In the genomic region with DNA sequence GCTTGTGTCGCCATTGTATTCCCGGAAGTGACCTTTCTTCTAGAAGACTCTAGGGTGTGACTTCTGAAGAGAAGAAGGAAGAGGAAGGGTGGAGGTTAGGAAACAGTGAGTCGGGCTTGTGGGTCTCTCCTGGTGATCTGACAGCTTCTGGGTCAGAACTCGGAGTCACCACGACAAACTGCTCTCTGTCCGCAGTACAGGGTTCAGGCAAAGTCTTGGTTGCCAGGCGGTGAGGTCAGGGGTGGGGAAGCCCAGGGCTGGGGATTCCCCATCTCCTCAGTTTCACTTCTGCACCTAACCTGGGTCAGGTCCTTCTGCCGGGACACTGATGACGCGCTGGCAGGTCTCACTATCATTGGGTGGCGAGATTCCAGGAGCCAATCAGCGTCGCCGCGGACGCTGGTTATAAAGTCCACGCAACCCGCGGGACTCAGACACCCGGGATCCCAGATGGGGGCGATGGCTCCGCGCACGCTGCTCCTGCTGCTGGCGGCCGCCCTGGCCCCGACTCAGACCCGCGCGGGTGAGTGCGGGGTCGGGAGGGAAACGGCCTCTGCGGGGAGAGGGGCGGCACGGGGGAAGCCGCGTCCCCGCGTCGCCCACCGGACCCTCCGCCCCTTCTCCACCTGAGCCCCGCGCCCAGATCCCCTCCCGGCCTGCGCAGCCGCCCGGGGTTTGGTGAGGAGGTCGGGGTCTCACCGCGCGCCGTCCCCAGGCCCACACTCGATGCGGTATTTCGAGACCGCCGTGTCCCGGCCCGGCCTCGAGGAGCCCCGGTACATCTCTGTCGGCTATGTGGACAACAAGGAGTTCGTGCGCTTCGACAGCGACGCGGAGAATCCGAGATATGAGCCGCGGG, we compare ENCODE assay signal across 8 mouse cellular contexts. TPM values are rescaled to one million over a fixed set of nuclear protein-coding genes. Genes with fewer than 3 reads are reported as not detected.
DNase-seq lines count a peak whose midpoint lies in the region; ATAC-seq and TF ChIP-seq lines count a peak whose summit lies in the region.

A gene (plus strand): TSS at position 67 of the 859 bp plus-strand sequence.

- intact Hi-C loops in heart, postnatal 10 days (cut with DNase I), result no loop called here

- peak; percentile 81 for TF ChIP-seq EP300 in CH12.LX (IDR thresholded peaks at IDR 0.05; ENCODE audit: low read length)
- TF ChIP-seq EP300 in liver, postnatal 0 days (IDR thresholded peaks at IDR 0.05; ENCODE audit: low read depth), result no peak

- peak; percentile 94 for ATAC-seq in forebrain, embryonic 13.5 days
- ATAC-seq in liver, postnatal 0 days, result peak; percentile 88
- ATAC-seq in neural tube, embryonic 14.5 days (ENCODE audit: low read depth), result peak; percentile 95

- DNase-seq in CH12.LX (ENCODE audit: extremely low read depth), result peak; percentile 100
- DNase-seq in c-Kit-positive CD71-positive TER-119-positive erythroid progenitor cells, embryonic 14.5 days (ENCODE audit: low spot score), result peak; percentile 92
- peak; percentile 98 to 100 for DNase-seq in heart, postnatal 10 days
- no peak for DNase-seq in large intestine, adult 2 months (ENCODE audit: low read depth, low spot score)
- peak; percentile 96 for DNase-seq in liver, postnatal 0 days
- peak; percentile 99 for DNase-seq in testis, postnatal 10 days (ENCODE audit: low spot score)

- H3K9me3 ChIP-seq in CH12.LX (replicated peaks; ENCODE audit: low read length), result no peaks in the 10 kb centered on the region
- H3K9me3 ChIP-seq in forebrain, embryonic 13.5 days (replicated peaks), result no peaks in the 10 kb centered on the region
- no peaks in the 10 kb centered on the region for H3K9me3 ChIP-seq in liver, postnatal 0 days (ENCODE audit: low read length)
- H3K9me3 ChIP-seq in neural tube, embryonic 14.5 days (ENCODE audit: control insufficient read depth, low read length), result no peaks in the 10 kb centered on the region

- peak; percentile 99 for TF ChIP-seq POLR2A in CH12.LX (IDR thresholded peaks at IDR 0.05; ENCODE audit: low read depth, low read length)

- no peak for TF ChIP-seq CTCF in CH12.LX (conservative IDR thresholded peaks at IDR 0.05 in 1 of 2, IDR thresholded peaks at IDR 0.05 in 1 of 2; ENCODE audit: low read depth in 2 of 2, low read length in 2 of 2)
- no peak for TF ChIP-seq CTCF in liver, postnatal 0 days (IDR thresholded peaks at IDR 0.05; ENCODE audit: low read depth)

- peak within 1 kb of the TSS; percentile 96 for H3K9ac ChIP-seq in CH12.LX (ENCODE audit: insufficient read depth, low read depth)
- peak within 1 kb of the TSS; percentile 74 for H3K9ac ChIP-seq in forebrain, embryonic 13.5 days
- H3K9ac ChIP-seq in liver, postnatal 0 days (replicated peaks), result peak within 1 kb of the TSS; percentile 95
- H3K9ac ChIP-seq in neural tube, embryonic 14.5 days (replicated peaks; ENCODE audit: low read depth, low read length), result peak within 1 kb of the TSS; percentile 71

- under 1% methylated on average over 73 of the region's 73 CpGs for WGBS in forebrain, embryonic 13.5 days
- WGBS in large intestine, adult 2 months, result under 1% methylated on average over 73 of the region's 73 CpGs
- 2% methylated on average over 72 of the region's 73 CpGs for WGBS in liver, postnatal 0 days (ENCODE audit: insufficient replicate concordance)
- 3% methylated on average over 61 of the region's 73 CpGs for WGBS in neural tube, embryonic 14.5 days

- H3K79me2 ChIP-seq in CH12.LX (replicated peaks; ENCODE audit: control insufficient read depth, extremely low read depth, insufficient read depth, poor library complexity, severe bottlenecking), result peaks cover 23% of the 10 kb centered on the region

- H3K27me3 ChIP-seq in CH12.LX (replicated peaks), result no peaks in the 10 kb centered on the region
- H3K27me3 ChIP-seq in forebrain, embryonic 13.5 days, result peaks cover 22% of the 10 kb centered on the region
- no peaks in the 10 kb centered on the region for H3K27me3 ChIP-seq in liver, postnatal 0 days (ENCODE audit: insufficient read depth, low read length)
- no peaks in the 10 kb centered on the region for H3K27me3 ChIP-seq in neural tube, embryonic 14.5 days (ENCODE audit: control insufficient read depth, insufficient read depth, low read length)

- H3K4me2 ChIP-seq in CH12.LX (ENCODE audit: insufficient read depth, low read depth, poor library complexity, severe bottlenecking), result peak within 1 kb of the TSS; percentile 73
- peak within 1 kb of the TSS; percentile 95 for H3K4me2 ChIP-seq in forebrain, embryonic 13.5 days
- peak within 1 kb of the TSS; percentile 98 for H3K4me2 ChIP-seq in liver, postnatal 0 days (ENCODE audit: low read depth, low read length)
- peak within 1 kb of the TSS; percentile 76 for H3K4me2 ChIP-seq in neural tube, embryonic 14.5 days (ENCODE audit: low read depth, low read length)

- H3K27ac ChIP-seq in CH12.LX (ENCODE audit: insufficient read depth, low read depth), result peak within 1 kb of the TSS; percentile 86
- no peak within 1 kb of the TSS for H3K27ac ChIP-seq in forebrain, embryonic 13.5 days
- H3K27ac ChIP-seq in liver, postnatal 0 days (ENCODE audit: low read depth), result peak within 1 kb of the TSS; percentile 85
- H3K27ac ChIP-seq in neural tube, embryonic 14.5 days (ENCODE audit: low read depth, low read length), result no peak within 1 kb of the TSS

- dilution Hi-C loops in CH12.LX (cut with MboI; ENCODE audit: extremely low pct_ligation_motif_present, extremely low pct_unique_long_range_greater_than_20kb, low sequenced_read_pairs), result no loop called here

- in situ Hi-C loops in CH12.LX (cut with MboI; ENCODE audit: low pct_ligation_motif_present, low pct_unique_long_range_greater_than_20kb, low sequenced_read_pairs), result loop anchor here (5.0 kb wide), 1 partner anchor 1261 kb away; a partner anchor contains a TSS

- TF ChIP-seq RAD21 in CH12.LX (IDR thresholded peaks at IDR 0.05; ENCODE audit: low read depth, low read length), result no peak

- peaks cover 23 to 46% of the 10 kb centered on the region in 2 experiments for H3K4me1 ChIP-seq in CH12.LX (ENCODE audit: control insufficient read depth in 1 of 2, insufficient read depth in 2 of 2)
- H3K4me1 ChIP-seq in forebrain, embryonic 13.5 days, result 0 out of 2 replicates have a peak, but pooled peaks cover 10% of the 10 kb centered on the region
- peaks cover 21% of the 10 kb centered on the region for H3K4me1 ChIP-seq in liver, postnatal 0 days (ENCODE audit: insufficient read depth)
- no peaks in the 10 kb centered on the region for H3K4me1 ChIP-seq in neural tube, embryonic 14.5 days (ENCODE audit: control insufficient read depth, insufficient read depth, low read length)

- peaks cover 32% of the 10 kb centered on the region in 2 experiments for H3K36me3 ChIP-seq in CH12.LX (replicated peaks in 1 of 2; ENCODE audit: control insufficient read depth in 1 of 2, insufficient read depth in 1 of 2, low read length in 1 of 2)
- H3K36me3 ChIP-seq in forebrain, embryonic 13.5 days (ENCODE audit: poor library complexity, severe bottlenecking), result no peaks in the 10 kb centered on the region
- 0 out of 2 replicates have a peak, but pooled peaks cover 5% of the 10 kb centered on the region for H3K36me3 ChIP-seq in liver, postnatal 0 days (replicated peaks; ENCODE audit: insufficient read depth, low read length)
- no peaks in the 10 kb centered on the region for H3K36me3 ChIP-seq in neural tube, embryonic 14.5 days (ENCODE audit: control insufficient read depth, insufficient read depth, low read length)

- H3K4me3 ChIP-seq in CH12.LX (replicated peaks in 1 of 3; ENCODE audit: low read depth in 2 of 3, low read length in 2 of 3, poor library complexity in 1 of 3), result peak within 1 kb of the TSS; percentile 37 to 89 (median 73)
- peak within 1 kb of the TSS; percentile 65 for H3K4me3 ChIP-seq in forebrain, embryonic 13.5 days
- H3K4me3 ChIP-seq in liver, postnatal 0 days (ENCODE audit: low read depth, low read length), result peak within 1 kb of the TSS; percentile 95
- H3K4me3 ChIP-seq in neural tube, embryonic 14.5 days (ENCODE audit: low read depth, low read length), result peak within 1 kb of the TSS; percentile 59

TF ChIP-seq in CH12.LX, 34 proteins besides CTCF, POLR2A, EP300 and RAD21 (continues in another document):
- TF ChIP-seq MXI1 (IDR thresholded peaks at IDR 0.05; ENCODE audit: low read depth, low read length), result no peak; the same call in 1 of the 2 replicates
- TF ChIP-seq ZKSCAN1 (IDR thresholded peaks at IDR 0.05; ENCODE audit: borderline replicate concordance, low read depth, low read length), result peak; percentile 55; the same call in 1 of the 2 replicates
- TF ChIP-seq TBP (conservative IDR thresholded peaks at IDR 0.05; ENCODE audit: low read depth, low read length), result peak; percentile 98
- TF ChIP-seq ELF1 (IDR thresholded peaks at IDR 0.05; ENCODE audit: low read depth, low read length), result peak; percentile 90
- TF ChIP-seq E2F4 (IDR thresholded peaks at IDR 0.05; ENCODE audit: insufficient replicate concordance, low read depth, low read length), result no peak
- peak; percentile 60; the same call in 1 of the 2 replicates for TF ChIP-seq UBTF (IDR thresholded peaks at IDR 0.05; ENCODE audit: low read depth, low read length)
- TF ChIP-seq SIN3A (IDR thresholded peaks at IDR 0.05; ENCODE audit: low read length), result peak; percentile 95
- peak; percentile 50 for TF ChIP-seq MAZ (IDR thresholded peaks at IDR 0.05; ENCODE audit: low read depth, low read length)
- TF ChIP-seq HCFC1 (IDR thresholded peaks at IDR 0.05; ENCODE audit: low read depth, low read length), result peak; percentile 64
- TF ChIP-seq ETS1 (conservative IDR thresholded peaks at IDR 0.05; ENCODE audit: low read depth, low read length), result peak; percentile 98
- TF ChIP-seq USF1 (IDR thresholded peaks at IDR 0.05; ENCODE audit: low read depth, low read length), result no peak; the same call in 1 of the 2 replicates
- TF ChIP-seq JUND (conservative IDR thresholded peaks at IDR 0.05; ENCODE audit: low read depth, low read length), result peak; percentile 67
- peak; percentile 68 for TF ChIP-seq NRF1 (IDR thresholded peaks at IDR 0.05; ENCODE audit: low read depth, low read length)
- no peak for TF ChIP-seq GABPA (IDR thresholded peaks at IDR 0.05; ENCODE audit: insufficient replicate concordance, low read depth, low read length)
- TF ChIP-seq PAX5 (IDR thresholded peaks at IDR 0.05; ENCODE audit: low read length), result no peak
- TF ChIP-seq KAT2A (IDR thresholded peaks at IDR 0.05; ENCODE audit: insufficient replicate concordance, low read length), result 0 out of 2 replicates have a peak, but pooled peaks have one; percentile 70
- TF ChIP-seq NELFE (IDR thresholded peaks at IDR 0.05; ENCODE audit: low read depth, low read length), result peak; percentile 100

RNA-seq across cellular contexts. Expression of the gene that starts here (rescaled TPM):
- total RNA-seq in CH12.LX (2012; rRNA removed) (817 and 944 TPM in 2 replicates), CH12.LX (2014; rRNA removed) (659 and 667 TPM in 2 replicates)
- polyA plus RNA-seq in CH12.LX (2012; ENCODE audit: insufficient read length, low read depth), result 880 and 952 TPM in 2 replicates
- polyA plus RNA-seq in forebrain, embryonic 13.5 days (2015; fragmentation: Nextera tagmentation; extraction: Ambion mirVana), result 37.7 and 45.8 TPM in 2 replicates
- 10 to 100 TPM; 67.7 to 69.9 TPM for total RNA-seq in heart, postnatal 10 days (2021)
- polyA plus RNA-seq in large intestine, adult 2 months (2012; rRNA removed), result 1,065 and 1,224 TPM in 2 replicates
- polyA plus RNA-seq in liver, postnatal 0 days (2015; fragmentation: Nextera tagmentation; extraction: Ambion mirVana), result 256 and 291 TPM in 2 replicates
- polyA plus RNA-seq in neural tube, embryonic 14.5 days (2014; fragmentation: Nextera tagmentation; extraction: Ambion mirVana), result 99.9 and 111 TPM in 2 replicates

Comparison
In these comparisons a context has a peak if more than half of its experiments do, and no peak if none do; other contexts are left out.
1. RNA of the gene that starts here (total RNA-seq): 659 to 944 TPM in CH12.LX; 67.7 to 69.9 TPM in heart, postnatal 10 days; every median in the first group is over 4 times any median in the second.
2. H3K27ac ChIP-seq: peak in CH12.LX (single experiment) and liver, postnatal 0 days (single experiment); none in forebrain, embryonic 13.5 days (single experiment) and neural tube, embryonic 14.5 days (single experiment).
3. Peak in every context shown above with its lines, with median percentiles within 50 percentile points of each other: H3K4me2 ChIP-seq, H3K4me3 ChIP-seq, H3K9ac ChIP-seq and ATAC-seq.